Mouse (Mus musculus) hindbrain, postnatal 0 days (tissue): ENCODE data around the gene Cldn10. TPM values are rescaled to one million over a fixed set of nuclear protein-coding genes. Genes with fewer than 3 reads are reported as not detected.

Experiments used
- ATAC-seq: fragments of 200-750 bp; cut with Nextera tagmentation; 2 replicates; pipeline ENCODE4 v1.8.0; 2017; ENCODE audit warnings: mild to moderate bottlenecking, moderate TSS enrichment, moderate library complexity
- DNase-seq: peaks from one replicate; pipeline ENCODE4 v3.0.0-alpha.2; 2015; ENCODE audit warnings: low spot score
- H3K27ac ChIP-seq: fragments of 300-500 bp; sonication (generic); 2 replicates; pipeline ENCODE4 v1.5.1; 2014; ENCODE audit warnings: mild to moderate bottlenecking
- H3K27me3 ChIP-seq: fragments of 300-500 bp; sonication (generic); 2 replicates; pipeline ENCODE4 v1.6.1; 2014; ENCODE audit warnings: low read length, mixed read lengths; ENCODE audit not compliant: insufficient read depth
- H3K36me3 ChIP-seq: fragments of 300-500 bp; sonication (generic); 2 replicates; pipeline ENCODE4 v1.6.1; 2014; ENCODE audit warnings: low read length, mixed read lengths; ENCODE audit not compliant: insufficient read depth
- H3K4me1 ChIP-seq: fragments of 300-500 bp; sonication (generic); 2 replicates; pipeline ENCODE4 v1.6.1; 2014; ENCODE audit warnings: antibody characterized with exemption, low read length, mixed read lengths; ENCODE audit not compliant: insufficient read depth
- H3K4me2 ChIP-seq: fragments of 300-500 bp; sonication (generic); 2 replicates; pipeline ENCODE4 v1.6.1; 2014; ENCODE audit warnings: low read depth, mild to moderate bottlenecking, low read length, moderate library complexity, mixed read lengths
- H3K4me3 ChIP-seq: fragments of 300-500 bp; sonication (generic); 2 replicates; pipeline ENCODE4 v1.5.1; 2014; ENCODE audit warnings: low read length
- H3K9ac ChIP-seq: fragments of 300-500 bp; sonication (generic); replicated peaks from 2 replicates; pipeline ENCODE4 v1.6.1; 2014; ENCODE audit warnings: mild to moderate bottlenecking, low read length, moderate library complexity, mixed read lengths
- H3K9me3 ChIP-seq: fragments of 300-500 bp; sonication (generic); 2 replicates; pipeline ENCODE4 v1.6.1; 2016; ENCODE audit warnings: low read length, mixed read lengths
- CTCF ChIP-seq: IDR thresholded peaks from 2 replicates; pipeline ENCODE4 v1.5.1; 2016; ENCODE audit warnings: antibody characterized with exemption, control low read depth, low read depth
- WGBS: fragments of 180-500 bp; shearing (Covaris S2); extraction: QIAGEN DNeasy Blood & Tissue Kit; methylation state at CpG from one replicate; pipeline ENCODE4 v1.1.7; 2014; 5-methylcytosine and 5-hydroxymethylcytosine counted together
- polyA plus RNA-seq: library from polyadenylated mRNA; unstranded; fragments of >200 nt; fragmentation: Nextera tagmentation; extraction: Ambion mirVana; gene quantifications from 2 replicates; pipeline ENCODE4 v1.2.1, GENCODE M21; 2015
- total RNA-seq: library from RNA; depleted of rRNA; stranded (reverse); fragments of >200 nt; gene quantifications from 2 replicates; pipeline ENCODE4 v1.2.3, GENCODE M21; 2014

Gene Cldn10
- total and polyA plus RNA-seq, 2 experiments from 2014 or later, result 10.0 to 27.4 TPM

DNA sequence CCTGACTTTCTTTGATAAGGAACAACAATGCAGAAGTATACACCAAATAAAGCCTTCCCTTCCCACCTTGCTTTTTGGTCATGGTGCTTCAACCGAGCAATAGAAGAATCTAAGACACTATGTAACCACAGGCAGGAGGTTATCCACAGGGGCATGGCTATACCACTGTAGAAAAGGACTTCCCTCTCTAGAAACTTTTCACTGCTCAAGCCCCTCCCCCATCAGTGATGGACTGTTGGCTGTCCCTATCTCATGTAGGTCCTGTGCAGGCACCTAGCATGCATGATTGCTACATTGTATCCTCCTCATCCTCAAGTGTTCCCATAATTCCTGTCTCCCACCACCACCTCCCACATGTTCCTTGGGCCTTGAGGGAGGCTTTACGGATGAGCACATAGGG is 7.2 kb downstream of the Cldn10 start:
- WGBS, result 91% methylated on average over 2 of the region's 2 CpGs
- H3K36me3 ChIP-seq, result no peaks in the 10 kb centered on the region
- no peak for ATAC-seq

GRCm38 (mm10) chr14:118795915-118796693 is 8.4 kb downstream of the Cldn10 start:
- WGBS, result 56% methylated on average over 10 of the region's 10 CpGs
- no peaks in the 10 kb centered on the region for H3K36me3 ChIP-seq
- ATAC-seq, result no peak; the same call in 1 of the 2 replicates

More for the DNA sequence above, 7.2 kb downstream of the Cldn10 start:
- Histone ChIP-seq H3K9me3 (no peaks in the 10 kb centered on the region), H3K4me1 (no peaks in the 10 kb centered on the region), H3K4me2 (no peak overlapping the region), H3K27me3 (no peaks in the 10 kb centered on the region), H3K27ac (no peak overlapping the region), H3K9ac (no peak overlapping the region), H3K4me3 (no peak overlapping the region)
- DNase-seq, result no peak
- TF ChIP-seq CTCF, result no peak

DNA sequence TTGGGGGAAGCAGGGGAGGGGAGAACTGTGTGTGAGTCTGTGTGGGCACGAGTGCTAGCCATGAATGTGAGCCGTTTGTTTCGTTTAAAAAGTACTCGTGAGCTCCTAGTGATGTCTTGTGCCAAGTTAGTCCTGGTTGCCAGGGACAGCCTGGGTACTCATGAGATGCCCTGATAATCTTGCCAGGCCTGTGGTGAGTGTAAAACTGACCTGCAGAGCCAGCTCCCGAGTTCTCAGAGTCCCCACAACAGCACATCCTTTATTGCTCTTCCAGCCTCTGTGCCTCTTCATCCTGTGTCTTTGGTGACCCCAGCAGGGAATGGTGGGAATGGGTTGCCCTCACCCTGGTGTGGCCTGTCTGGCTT is 9.0 kb downstream of the Cldn10 start:
- Histone ChIP-seq H3K36me3 (no peaks in the 10 kb centered on the region), H3K4me3 (no peak overlapping the region), H3K4me2 (no peak overlapping the region), H3K27ac (no peak overlapping the region), H3K9me3 (no peaks in the 10 kb centered on the region), H3K27me3 (no peaks in the 10 kb centered on the region), H3K4me1 (no peaks in the 10 kb centered on the region), H3K9ac (no peak overlapping the region)
- TF ChIP-seq CTCF, result no peak
- DNase-seq (no peak), ATAC-seq (no peak)
- WGBS, result 45% methylated on average over 5 of the region's 5 CpGs

More at GRCm38 (mm10) chr14:118795915-118796693, 8.4 kb downstream of the Cldn10 start:
- H3K4me3 ChIP-seq, result no peak overlapping the region
- no peaks in the 10 kb centered on the region for H3K4me1 ChIP-seq
- H3K4me2 ChIP-seq, result no peak overlapping the region
- no peak overlapping the region for H3K9ac ChIP-seq
- H3K9me3 ChIP-seq, result no peaks in the 10 kb centered on the region
- TF ChIP-seq CTCF, result no peak
- H3K27me3 ChIP-seq, result no peaks in the 10 kb centered on the region
- no peak overlapping the region for H3K27ac ChIP-seq
- DNase-seq, result no peak

- H3K9me3 ChIP-seq, result no peaks in the 10 kb centered on the region
- H3K27me3 ChIP-seq, result no peaks in the 10 kb centered on the region
- H3K36me3 ChIP-seq, result no peaks in the 10 kb centered on the region
- ATAC-seq (no peak), DNase-seq (no peak)
- TF ChIP-seq CTCF, result no peak
- H3K9ac ChIP-seq, result no peak overlapping the region
- no peak overlapping the region for H3K27ac ChIP-seq
- 76% methylated on average over 9 of the region's 9 CpGs for whole genome bisulfite sequencing
- no peaks in the 10 kb centered on the region for H3K4me1 ChIP-seq
- H3K4me3 ChIP-seq, result no peak overlapping the region
- no peak overlapping the region for H3K4me2 ChIP-seq
Observed at GRCm38 (mm10) chr14:118797270-118797669, 9.6 kb downstream of the Cldn10 start.

DNA sequence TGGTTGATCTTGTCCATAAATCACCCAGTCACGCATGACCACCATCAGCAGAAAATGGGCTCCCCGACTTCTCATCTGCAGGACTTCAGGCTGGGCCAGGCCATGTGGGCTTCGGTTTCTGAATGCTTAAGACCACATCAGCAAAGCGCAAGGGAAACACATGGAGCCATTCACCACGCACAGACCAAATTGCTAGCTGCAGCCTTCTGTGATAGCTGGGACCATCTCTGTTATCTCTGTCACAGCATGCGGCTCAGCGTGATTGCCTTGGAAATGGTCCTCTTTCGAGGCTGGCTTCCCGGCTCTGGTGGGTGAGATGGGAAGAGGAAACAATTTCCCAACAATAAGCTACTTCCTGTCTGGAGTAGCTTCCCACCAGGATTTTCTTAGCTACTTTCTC is 12.2 kb downstream of the Cldn10 start:
- Histone ChIP-seq H3K4me1 (no peaks in the 10 kb centered on the region), H3K4me3 (no peak overlapping the region), H3K4me2 (no peak overlapping the region), H3K9me3 (no peaks in the 10 kb centered on the region), H3K36me3 (no peaks in the 10 kb centered on the region), H3K9ac (no peak overlapping the region), H3K27ac (no peak overlapping the region), H3K27me3 (no peaks in the 10 kb centered on the region)
- no peak for TF ChIP-seq CTCF
- ATAC-seq (no peak), DNase-seq (no peak)
- 80% methylated on average over 9 of the region's 9 CpGs for WGBS

GRCm38 (mm10) chr14:118803936-118804335 is 16.2 kb downstream of the Cldn10 start:
- WGBS, result 20% methylated on average over 7 of the region's 7 CpGs
- no peak overlapping the region for H3K27ac ChIP-seq
- H3K9me3 ChIP-seq, result no peaks in the 10 kb centered on the region
- H3K9ac ChIP-seq, result no peak overlapping the region
- TF ChIP-seq CTCF, result no peak
- no peaks in the 10 kb centered on the region for H3K4me1 ChIP-seq
- ATAC-seq (no peak), DNase-seq (peak; percentile 12)
- H3K4me3 ChIP-seq, result no peak overlapping the region
- no peaks in the 10 kb centered on the region for H3K27me3 ChIP-seq
- no peaks in the 10 kb centered on the region for H3K36me3 ChIP-seq
- H3K4me2 ChIP-seq, result no peak overlapping the region

GRCm38 (mm10) chr14:118804351-118804750 is 16.6 kb downstream of the Cldn10 start:
- ATAC-seq (no peak), DNase-seq (peak; percentile 19)
- WGBS, result 38% methylated on average over 6 of the region's 6 CpGs
- Histone ChIP-seq H3K36me3 (no peaks in the 10 kb centered on the region), H3K27ac (no peak overlapping the region), H3K4me2 (no peak overlapping the region), H3K27me3 (no peaks in the 10 kb centered on the region), H3K4me3 (no peak overlapping the region), H3K9me3 (no peaks in the 10 kb centered on the region), H3K9ac (no peak overlapping the region), H3K4me1 (no peaks in the 10 kb centered on the region)
- peak; percentile 65 for TF ChIP-seq CTCF
